Mouse (Mus musculus): Measurements from ENCODE around the gene Fam124b. TPM values are rescaled to one million over a fixed set of nuclear protein-coding genes. Genes with fewer than 3 reads are reported as not detected.

The Fam124b gene
- polyA plus RNA-seq, 1 experiment, result 33.7 TPM

DNA sequence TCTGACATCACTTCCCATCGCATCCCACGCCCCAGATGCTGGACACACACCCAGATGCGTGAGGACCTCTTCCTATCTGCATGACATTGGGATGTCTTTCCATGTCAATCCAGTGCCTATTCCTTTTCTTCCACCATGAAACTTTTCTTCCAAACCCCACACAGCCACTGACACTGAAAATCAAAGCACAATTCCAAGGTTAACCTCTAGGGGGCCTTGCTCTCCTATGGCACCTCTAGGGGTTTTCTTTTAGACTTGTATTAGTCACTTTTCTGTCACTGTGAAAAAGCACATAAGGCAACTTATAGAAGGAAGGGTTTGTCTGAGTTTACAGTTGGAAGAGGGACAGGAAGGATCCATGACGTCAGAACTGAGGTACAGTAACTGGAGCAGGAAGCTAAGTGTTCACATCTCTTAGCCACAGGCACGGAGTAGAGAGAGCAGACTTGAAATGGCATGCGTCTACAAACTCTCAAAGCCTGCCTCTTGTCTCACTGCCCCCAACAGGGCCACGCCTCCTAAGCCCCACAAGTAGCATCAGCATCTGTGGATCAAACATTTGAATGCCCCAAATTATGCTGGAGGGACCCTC lies 65.1 kb downstream of the Fam124b start:
- Histone ChIP-seq H3K27ac (ENCODE audit: control insufficient read depth, insufficient read depth, low read depth, low read length) (no peak overlapping the region), H3K4me1 (ENCODE audit: control insufficient read depth, insufficient read depth, low read length) (no peaks in the 10 kb centered on the region)
- TF ChIP-seq POLR2A (IDR thresholded peaks at IDR 0.05; ENCODE audit: control insufficient read depth, low read depth, low read length) (no peak), CTCF (IDR thresholded peaks at IDR 0.05; ENCODE audit: control insufficient read depth, insufficient read depth, insufficient replicate concordance, low read depth, low read length) (no peak)

DNA sequence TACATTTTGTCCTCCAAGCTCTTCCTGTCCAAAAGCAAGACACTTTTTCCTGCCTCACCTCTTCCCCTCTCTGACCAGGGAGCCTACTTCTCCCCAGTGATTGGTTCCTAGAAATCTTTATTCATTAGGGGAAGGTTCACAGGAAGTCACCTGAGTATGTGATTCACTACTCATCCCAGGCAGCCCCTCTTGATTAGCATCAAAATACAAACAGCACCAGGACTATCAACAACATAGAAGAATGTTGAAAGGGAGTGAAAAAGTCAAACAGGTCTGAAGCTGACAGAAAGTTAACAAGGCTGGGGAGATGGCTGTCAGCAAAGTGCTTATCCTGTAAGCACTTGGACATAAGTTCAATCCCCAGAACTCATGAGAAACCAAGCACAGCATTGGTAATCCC lies 67.6 kb downstream of the Fam124b start:
- TF ChIP-seq CTCF (IDR thresholded peaks at IDR 0.05; ENCODE audit: control insufficient read depth, insufficient read depth, insufficient replicate concordance, low read depth, low read length), result no peak
- no peak for TF ChIP-seq POLR2A (IDR thresholded peaks at IDR 0.05; ENCODE audit: control insufficient read depth, low read depth, low read length)
- H3K4me3 ChIP-seq (ENCODE audit: control insufficient read depth, low read depth, low read length), result no peak overlapping the region
- H3K27ac ChIP-seq (ENCODE audit: control insufficient read depth, insufficient read depth, low read depth, low read length), result no peak overlapping the region
- no peaks in the 10 kb centered on the region for H3K36me3 ChIP-seq (ENCODE audit: control insufficient read depth, insufficient read depth, low read length)
- H3K4me1 ChIP-seq (ENCODE audit: control insufficient read depth, insufficient read depth, low read length), result no peaks in the 10 kb centered on the region
- no peaks in the 10 kb centered on the region for H3K27me3 ChIP-seq (ENCODE audit: control insufficient read depth, insufficient read depth, low read length)

More for the DNA sequence above, 65.1 kb downstream of the Fam124b start:
- no peaks in the 10 kb centered on the region for H3K36me3 ChIP-seq (ENCODE audit: control insufficient read depth, insufficient read depth, low read length)
- H3K27me3 ChIP-seq (ENCODE audit: control insufficient read depth, insufficient read depth, low read length), result no peaks in the 10 kb centered on the region
- H3K4me3 ChIP-seq (ENCODE audit: control insufficient read depth, low read depth, low read length), result no peak overlapping the region

Other genes with a start within 250 kb of the Fam124b start
- gene Cul3, start 122.0 kb upstream of the Fam124b start, polyA plus RNA-seq (2012; rRNA removed), result 86.2 and 116 TPM in 2 replicates
- not detected in 2 replicates for gene Gm45261, start 243.0 kb upstream of the Fam124b start, polyA plus RNA-seq (2012; rRNA removed)